Mouse (Mus musculus) embryonic facial prominence, embryonic 13.5 days (tissue): Measurements from ENCODE around the gene Trip6. TPM values are rescaled to one million over a fixed set of nuclear protein-coding genes. Genes with fewer than 3 reads are reported as not detected.

ENCODE experiments used
- microRNA-seq: library from miRNA; unstranded; fragments of <30 nt; microRNA quantifications from one replicate; pipeline ENCODE4, GENCODE M21; 2016
- polyA plus RNA-seq: library from polyadenylated mRNA; unstranded; fragments of >200 nt; fragmentation: Nextera tagmentation; extraction: Ambion mirVana; gene quantifications from 2 replicates; pipeline ENCODE4 v1.2.1, GENCODE M21; 2015

Trip6 gene
- polyA plus RNA-seq, 1 experiment from 2014 or later: 106 TPM

Small RNAs within 50 kb of the gene (microRNA-seq; reads per million reads assigned to microRNA genes)
- gene Mir7036 (0.55 reads per million), gene Mir8116 (not detected)

Other genes with a start within 250 kb of the Trip6 start
- 0.22 and 0.35 TPM in 2 replicates for gene Serpine1, start 242.1 kb downstream of the Trip6 start, polyA plus RNA-seq
- 8.7 and 8.8 TPM in 2 replicates for gene Trim56, start 198.2 kb downstream of the Trip6 start, polyA plus RNA-seq
- gene Muc3, start 165.1 kb downstream of the Trip6 start, polyA plus RNA-seq: 5.1 TPM in 1 of 2 replicates, not detected in the other
- gene Muc3a, start 102.0 kb downstream of the Trip6 start, polyA plus RNA-seq: not detected in 2 replicates
- gene Ache, start 26.9 kb downstream of the Trip6 start, polyA plus RNA-seq: 2.7 and 3.3 TPM in 2 replicates
- gene Ufsp1, start 19.8 kb downstream of the Trip6 start, polyA plus RNA-seq: 5.4 and 5.6 TPM in 2 replicates
- gene Srrt, start 6.7 kb downstream of the Trip6 start, polyA plus RNA-seq: 143 and 148 TPM in 2 replicates
- gene Slc12a9, start 19.2 kb upstream of the Trip6 start, polyA plus RNA-seq: 16.0 and 16.1 TPM in 2 replicates
- gene Ephb4, start 35.7 kb upstream of the Trip6 start, polyA plus RNA-seq: 70.4 and 71.0 TPM in 2 replicates
- gene Zan, start 162.7 kb upstream of the Trip6 start, polyA plus RNA-seq: 0.11 and 0.17 TPM in 2 replicates
- 48.0 and 56.2 TPM in 2 replicates for gene Pop7, start 188.1 kb upstream of the Trip6 start, polyA plus RNA-seq
- gene Gigyf1, start 204.1 kb upstream of the Trip6 start, polyA plus RNA-seq: 16.3 and 17.1 TPM in 2 replicates
- not detected in 2 replicates for gene Epo, start 218.8 kb upstream of the Trip6 start, polyA plus RNA-seq
- gene Gnb2, start 219.1 kb upstream of the Trip6 start, polyA plus RNA-seq: 360 and 396 TPM in 2 replicates
- 2.8 and 4.5 TPM in 2 replicates for gene Actl6b, start 239.1 kb upstream of the Trip6 start, polyA plus RNA-seq